Mouse (Mus musculus) forebrain, embryonic 13.5 days (tissue): ENCODE measurements around the gene Nectin1. TPM values are rescaled to one million over a fixed set of nuclear protein-coding genes. Genes with fewer than 3 reads are reported as not detected.

Experiments used
- ATAC-seq: fragments of 200-750 bp; cut with Nextera tagmentation; 2 replicates; pipeline ENCODE4 v1.8.0; 2017
- H3K27ac ChIP-seq: fragments of 300-500 bp; sonication (generic); 2 replicates; pipeline ENCODE4 v1.5.1; 2015; ENCODE audit warnings: inconsistent platforms, mild to moderate bottlenecking, moderate library complexity
- H3K27me3 ChIP-seq: fragments of 300-500 bp; sonication (generic); 2 replicates; pipeline ENCODE4 v1.6.1; 2015; ENCODE audit warnings: mild to moderate bottlenecking, inconsistent platforms
- H3K36me3 ChIP-seq: fragments of 300-500 bp; sonication (generic); 2 replicates; pipeline ENCODE4 v1.6.1; 2015; ENCODE audit warnings: mild to moderate bottlenecking, inconsistent platforms; ENCODE audit not compliant: poor library complexity, severe bottlenecking
- H3K4me1 ChIP-seq: fragments of 300-500 bp; sonication (generic); 2 replicates; pipeline ENCODE4 v1.6.1; 2015; ENCODE audit warnings: inconsistent platforms
- H3K4me2 ChIP-seq: fragments of 300-500 bp; sonication (generic); 2 replicates; pipeline ENCODE4 v1.6.1; 2015; ENCODE audit warnings: inconsistent platforms, mild to moderate bottlenecking, moderate library complexity
- H3K4me3 ChIP-seq: fragments of 300-500 bp; sonication (generic); 2 replicates; pipeline ENCODE4 v1.5.1; 2015; ENCODE audit warnings: mild to moderate bottlenecking, inconsistent platforms
- H3K9ac ChIP-seq: fragments of 300-500 bp; sonication (generic); 2 replicates; pipeline ENCODE4 v1.6.1; 2015; ENCODE audit warnings: mild to moderate bottlenecking, inconsistent platforms
- H3K9me3 ChIP-seq: fragments of 300-500 bp; sonication (generic); replicated peaks from 2 replicates; pipeline ENCODE4 v1.6.1; 2016; ENCODE audit warnings: inconsistent platforms
- WGBS: fragments of 180-500 bp; shearing (Covaris S2); methylation state at CpG from one replicate; pipeline ENCODE4 v1.1.7; 2015; 5-methylcytosine and 5-hydroxymethylcytosine counted together
- polyA plus RNA-seq: library from polyadenylated mRNA; unstranded; fragments of >200 nt; fragmentation: Nextera tagmentation; extraction: Ambion mirVana; gene quantifications from 2 replicates; pipeline ENCODE4 v1.2.1, GENCODE M21; 2015

The Nectin1 gene
- polyA plus RNA-seq, 1 experiment from 2014 or later: 8.8 TPM

DNA sequence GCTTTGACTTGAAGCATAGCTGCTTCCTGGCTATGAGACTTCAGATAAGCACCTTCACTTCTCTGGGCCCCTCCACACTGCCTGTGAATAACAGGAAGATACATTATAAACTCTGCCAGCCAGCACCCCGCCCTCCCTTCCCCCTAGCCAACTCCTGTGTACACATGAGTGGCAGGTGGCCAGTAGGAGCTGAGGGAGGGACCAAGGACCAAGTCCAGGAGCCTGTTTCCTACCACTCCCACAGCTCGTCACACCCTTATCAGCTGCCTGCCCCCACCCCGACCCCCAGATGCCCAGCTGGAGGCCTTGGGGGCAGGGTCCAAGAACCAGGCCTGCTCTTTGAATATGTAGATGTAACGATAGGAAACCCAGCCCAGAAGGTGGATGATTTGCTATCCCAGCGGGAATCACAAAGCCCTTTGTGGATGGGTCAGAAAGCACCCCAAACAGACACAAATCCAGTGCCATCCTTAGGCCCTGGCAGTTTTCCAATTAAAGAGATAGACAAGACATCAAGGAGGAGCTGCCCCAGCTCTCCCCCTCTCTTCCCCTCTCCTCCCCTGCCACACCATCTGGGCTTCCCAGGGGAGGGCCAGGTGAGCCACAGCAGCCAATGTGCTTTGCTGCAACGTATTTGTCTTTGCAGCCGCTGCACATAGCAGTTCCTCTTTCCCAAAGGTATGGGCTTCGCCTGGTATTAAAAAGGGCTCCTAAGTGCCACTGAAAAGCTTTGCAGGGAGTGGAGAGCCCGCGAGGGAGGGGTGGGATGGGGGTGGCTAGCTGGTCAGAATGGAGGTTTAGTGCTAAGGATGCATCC, 14.1 kb upstream of the Nectin1 start:
- no peaks in the 10 kb centered on the region for H3K9me3 ChIP-seq
- peaks cover 29% of the 10 kb centered on the region for H3K4me1 ChIP-seq
- no peak overlapping the region for H3K4me2 ChIP-seq
- WGBS: 17% methylated on average over 10 of the region's 10 CpGs
- no peaks in the 10 kb centered on the region for H3K36me3 ChIP-seq
- no peak overlapping the region for H3K4me3 ChIP-seq
- H3K9ac ChIP-seq: 0 out of 2 replicates have a peak overlapping the region, but pooled peaks have one; percentile 37
- no peak overlapping the region for H3K27ac ChIP-seq
- H3K27me3 ChIP-seq: no peaks in the 10 kb centered on the region; the same call in 1 of the 2 replicates
- no peak for ATAC-seq

DNA sequence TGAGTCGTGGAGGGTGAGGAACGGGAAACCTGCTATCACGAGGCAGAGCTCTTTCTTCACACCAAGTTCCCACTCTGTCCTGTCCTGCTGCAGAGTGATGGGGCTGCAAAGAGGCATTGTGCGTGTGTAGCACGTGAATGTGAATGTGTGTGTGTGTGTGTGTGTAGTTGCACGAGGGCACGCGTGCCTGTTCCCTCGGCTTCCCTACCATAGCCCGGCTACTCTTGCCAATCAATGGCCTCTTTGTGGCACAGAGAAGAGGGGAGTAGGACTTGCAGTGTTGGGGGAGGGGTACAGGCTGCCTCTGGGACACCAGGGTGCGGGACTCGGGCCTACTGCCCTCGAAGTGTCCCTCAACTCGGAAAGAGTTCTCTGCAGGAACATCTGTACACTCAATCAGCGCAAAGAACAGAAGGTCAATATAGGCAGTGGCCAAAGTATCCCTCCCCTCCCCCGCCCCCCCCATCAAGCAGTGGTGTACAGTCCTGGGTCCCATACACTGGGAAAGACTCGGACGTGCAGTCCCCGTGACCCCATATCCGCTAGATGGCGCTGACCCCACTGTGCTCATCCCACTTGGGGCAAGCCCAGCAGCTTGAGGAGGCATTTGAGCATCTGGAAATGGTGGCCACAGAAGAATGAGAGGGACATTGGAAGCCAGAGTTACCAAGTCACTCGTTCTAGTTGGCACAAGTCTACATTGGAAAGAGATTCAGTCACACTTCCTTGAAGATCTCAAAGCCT, 13.3 kb upstream of the Nectin1 start:
- Histone ChIP-seq H3K4me2 (no peak overlapping the region), H3K4me1 (peaks cover 22% of the 10 kb centered on the region), H3K36me3 (no peaks in the 10 kb centered on the region), H3K27me3 (no peaks in the 10 kb centered on the region; the same call in 1 of the 2 replicates), H3K9ac (no peak overlapping the region), H3K27ac (no peak overlapping the region), H3K4me3 (no peak overlapping the region), H3K9me3 (no peaks in the 10 kb centered on the region)
- WGBS: 8% methylated on average over 22 of the region's 22 CpGs
- 0 out of 2 replicates have a peak, but pooled peaks have one; percentile 53 for ATAC-seq

DNA sequence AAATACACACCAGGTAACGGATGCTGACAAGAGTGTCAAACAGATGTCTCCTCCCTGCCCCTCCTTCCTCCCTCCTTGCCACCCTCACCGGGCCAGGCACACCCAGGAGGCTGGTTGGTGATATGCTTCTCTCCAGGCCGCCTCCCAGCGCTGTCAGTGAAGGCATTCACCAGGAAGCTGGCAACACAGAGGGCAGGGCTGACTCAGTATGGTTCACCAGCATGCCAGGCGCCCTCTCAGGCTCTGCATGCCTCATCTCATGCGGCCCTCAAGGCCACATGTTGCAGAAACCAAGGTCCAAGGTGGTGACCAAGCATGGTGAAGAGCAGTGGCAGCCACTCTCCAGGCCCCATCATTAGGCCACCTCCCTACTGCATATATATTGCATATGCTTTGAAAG, 11.9 kb upstream of the Nectin1 start:
- Histone ChIP-seq H3K27ac (no peak overlapping the region), H3K4me1 (peaks cover 20% of the 10 kb centered on the region), H3K36me3 (no peaks in the 10 kb centered on the region), H3K9me3 (no peaks in the 10 kb centered on the region), H3K4me2 (no peak overlapping the region), H3K4me3 (no peak overlapping the region), H3K9ac (no peak overlapping the region), H3K27me3 (no peaks in the 10 kb centered on the region; the same call in 1 of the 2 replicates)
- 78% methylated on average over 6 of the region's 6 CpGs for WGBS
- no peak for ATAC-seq

GRCm38 (mm10) chr9:43732671-43733070, 11.1 kb upstream of the Nectin1 start:
- no peak overlapping the region for H3K27ac ChIP-seq
- no peaks in the 10 kb centered on the region for H3K9me3 ChIP-seq
- no peak for ATAC-seq
- no peaks in the 10 kb centered on the region; the same call in 1 of the 2 replicates for H3K27me3 ChIP-seq
- WGBS: 58% methylated on average over 8 of the region's 8 CpGs
- H3K4me2 ChIP-seq: no peak overlapping the region
- H3K9ac ChIP-seq: no peak overlapping the region
- H3K4me3 ChIP-seq: no peak overlapping the region
- no peaks in the 10 kb centered on the region for H3K36me3 ChIP-seq
- H3K4me1 ChIP-seq: peaks cover 25% of the 10 kb centered on the region

DNA sequence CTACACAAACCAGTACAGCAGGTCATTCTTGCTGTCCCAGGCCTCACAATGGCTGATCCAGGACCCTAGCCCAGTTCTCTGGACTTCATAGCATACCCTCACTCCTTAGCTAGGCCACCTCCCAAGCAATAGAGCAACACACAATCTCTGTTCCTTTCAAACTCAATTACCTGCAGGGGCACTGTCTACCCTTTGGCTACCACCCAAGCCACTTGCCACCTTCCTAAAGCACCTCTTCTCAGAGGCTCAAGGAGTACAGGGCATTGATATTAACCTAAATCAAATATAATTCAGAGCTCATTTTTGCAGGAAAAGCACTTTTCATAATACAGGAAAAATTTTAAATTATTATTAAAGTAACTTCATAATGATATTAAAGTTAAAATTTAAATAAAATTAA, 8.8 kb upstream of the Nectin1 start:
- H3K36me3 ChIP-seq: no peaks in the 10 kb centered on the region
- no peak overlapping the region for H3K4me2 ChIP-seq
- ATAC-seq: no peak
- H3K27ac ChIP-seq: no peak overlapping the region
- no peaks in the 10 kb centered on the region for H3K27me3 ChIP-seq
- H3K9me3 ChIP-seq: no peaks in the 10 kb centered on the region
- H3K4me3 ChIP-seq: no peak overlapping the region
- H3K4me1 ChIP-seq: peaks cover 31% of the 10 kb centered on the region
- no peak overlapping the region for H3K9ac ChIP-seq

DNA sequence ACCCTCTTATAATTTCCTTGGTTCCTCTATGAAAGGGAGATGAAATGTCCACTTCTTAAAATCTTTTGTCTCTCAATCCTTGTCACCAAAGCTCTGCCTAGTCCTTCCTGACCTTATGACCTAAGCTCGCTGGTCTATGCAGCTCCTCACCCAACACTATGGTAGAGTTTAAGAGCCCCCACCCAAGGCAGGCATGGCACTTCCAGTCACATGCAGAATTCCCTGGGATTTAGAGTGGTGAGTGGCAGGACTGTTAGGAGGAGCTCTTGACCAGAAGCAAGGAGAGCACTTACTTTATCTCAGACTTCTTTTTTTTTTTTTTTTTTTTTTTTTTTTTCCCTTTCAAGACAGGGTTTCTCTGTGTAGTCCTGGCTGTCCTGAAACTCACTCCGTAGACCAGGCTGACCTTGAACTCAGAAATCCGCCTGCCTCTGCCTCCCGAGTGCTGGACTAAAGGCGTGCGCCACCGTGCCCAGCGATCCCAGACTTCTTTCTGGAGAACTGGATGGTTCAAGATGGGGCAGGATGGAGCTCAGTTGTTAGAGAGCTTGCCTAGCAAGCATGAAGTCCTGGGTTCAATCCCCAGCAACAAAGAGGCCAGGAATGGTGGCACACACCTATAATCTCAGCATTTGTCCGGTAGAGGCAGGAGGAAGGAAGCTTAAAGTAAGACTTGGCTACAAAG, 7.6 kb upstream of the Nectin1 start:
- no peak overlapping the region for H3K27ac ChIP-seq
- no peaks in the 10 kb centered on the region for H3K9me3 ChIP-seq
- no peaks in the 10 kb centered on the region for H3K36me3 ChIP-seq
- H3K27me3 ChIP-seq: 0 out of 2 replicates have a peak, but pooled peaks cover 4% of the 10 kb centered on the region
- 93% methylated on average over 9 of the region's 9 CpGs for WGBS
- no peak overlapping the region for H3K4me3 ChIP-seq
- H3K4me2 ChIP-seq: no peak overlapping the region
- ATAC-seq: no peak
- H3K9ac ChIP-seq: no peak overlapping the region
- H3K4me1 ChIP-seq: peaks cover 23% of the 10 kb centered on the region

GRCm38 (mm10) chr9:43737331-43737730, 6.5 kb upstream of the Nectin1 start:
- WGBS: 9% methylated on average over 3 of the region's 3 CpGs
- Histone ChIP-seq H3K9ac (no peak overlapping the region), H3K4me3 (no peak overlapping the region), H3K36me3 (no peaks in the 10 kb centered on the region), H3K27ac (no peak overlapping the region), H3K27me3 (0 out of 2 replicates have a peak, but pooled peaks cover 4% of the 10 kb centered on the region), H3K4me2 (peak overlapping the region; percentile 43; the same call in 1 of the 2 replicates), H3K9me3 (no peaks in the 10 kb centered on the region), H3K4me1 (peaks cover 23% of the 10 kb centered on the region)
- no peak for ATAC-seq

DNA sequence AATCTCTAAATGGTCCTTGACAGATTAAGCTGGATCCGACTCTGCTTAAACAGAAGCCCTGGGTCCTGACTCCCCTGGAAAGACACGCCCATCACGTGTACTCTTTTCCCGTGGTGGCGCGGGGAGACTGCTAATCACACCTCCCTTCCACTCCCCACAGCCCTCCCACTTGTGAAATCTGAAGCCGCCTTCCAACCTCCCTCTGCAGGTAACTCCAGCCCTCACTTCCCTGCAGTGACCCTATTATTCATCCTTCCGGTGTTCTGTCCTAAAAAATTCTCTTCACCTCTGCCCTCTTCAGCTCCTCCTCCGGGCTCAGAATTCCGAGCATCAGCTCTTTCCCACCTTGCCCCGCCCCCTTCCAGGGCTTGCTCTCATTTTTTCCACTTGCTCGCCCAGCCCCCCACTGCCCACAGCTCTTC, 5.9 kb upstream of the Nectin1 start:
- Histone ChIP-seq H3K27ac (no peak overlapping the region), H3K4me1 (peaks cover 27% of the 10 kb centered on the region), H3K9ac (no peak overlapping the region; the same call in 1 of the 2 replicates), H3K36me3 (no peaks in the 10 kb centered on the region), H3K4me2 (peak overlapping the region; percentile 43), H3K4me3 (no peak overlapping the region), H3K27me3 (0 out of 2 replicates have a peak, but pooled peaks cover 4% of the 10 kb centered on the region), H3K9me3 (no peaks in the 10 kb centered on the region)
- WGBS: 1% methylated on average over 12 of the region's 12 CpGs
- no peak for ATAC-seq

- Histone ChIP-seq H3K36me3 (no peaks in the 10 kb centered on the region), H3K27me3 (0 out of 2 replicates have a peak, but pooled peaks cover 4% of the 10 kb centered on the region), H3K27ac (no peak overlapping the region), H3K4me1 (peaks cover 30% of the 10 kb centered on the region), H3K4me2 (peak overlapping the region; percentile 43; the same call in 1 of the 2 replicates), H3K9ac (no peak overlapping the region), H3K9me3 (no peaks in the 10 kb centered on the region), H3K4me3 (no peak overlapping the region)
- ATAC-seq: no peak
- 21% methylated on average over 6 of the region's 6 CpGs for WGBS
These were observed 5.2 kb upstream of the Nectin1 start for GRCm38 (mm10) chr9:43738480-43739084.

- H3K27me3 ChIP-seq: 0 out of 2 replicates have a peak, but pooled peaks cover 4% of the 10 kb centered on the region
- no peak overlapping the region for H3K27ac ChIP-seq
- no peak overlapping the region for H3K4me3 ChIP-seq
- no peak for ATAC-seq
- peaks cover 42% of the 10 kb centered on the region for H3K4me1 ChIP-seq
- no peak overlapping the region for H3K4me2 ChIP-seq
- no peak overlapping the region for H3K9ac ChIP-seq
- H3K9me3 ChIP-seq: no peaks in the 10 kb centered on the region
- 94% methylated on average over 2 of the region's 2 CpGs for WGBS
- H3K36me3 ChIP-seq: no peaks in the 10 kb centered on the region
These were observed 2.5 kb upstream of the Nectin1 start for GRCm38 (mm10) chr9:43741277-43741676.

DNA sequence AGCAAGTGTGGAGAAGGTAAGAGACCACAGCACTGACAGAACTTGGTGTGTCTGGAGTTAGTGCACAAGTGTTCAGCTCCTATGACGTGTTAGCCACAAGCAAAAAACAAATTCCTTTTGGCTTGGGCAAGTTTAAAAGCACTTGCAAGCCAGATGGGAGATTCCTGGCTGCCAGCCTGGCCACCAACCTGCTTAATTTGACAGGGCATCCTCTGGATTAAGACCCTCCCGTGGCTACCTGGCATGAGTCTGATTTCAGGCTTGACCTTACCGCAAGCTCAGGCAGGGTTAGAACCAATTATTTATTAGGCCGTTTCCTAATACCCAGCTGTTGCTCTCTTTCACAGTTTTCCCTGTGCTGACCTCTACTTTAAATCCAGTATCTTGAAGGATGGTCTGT, 1.7 kb upstream of the Nectin1 start:
- H3K9me3 ChIP-seq: no peaks in the 10 kb centered on the region
- peaks cover 50% of the 10 kb centered on the region for H3K4me1 ChIP-seq
- WGBS: 64% methylated on average over 4 of the region's 4 CpGs
- H3K4me2 ChIP-seq: no peak overlapping the region
- no peak for ATAC-seq
- H3K36me3 ChIP-seq: no peaks in the 10 kb centered on the region
- no peak overlapping the region for H3K27ac ChIP-seq
- no peak overlapping the region for H3K4me3 ChIP-seq
- H3K9ac ChIP-seq: no peak overlapping the region
- 0 out of 2 replicates have a peak, but pooled peaks cover 4% of the 10 kb centered on the region for H3K27me3 ChIP-seq
